Mouse (Mus musculus) stomach, postnatal 0 days (tissue): ENCODE results near the gene Tspan11. TPM values are rescaled to one million over a fixed set of nuclear protein-coding genes. Genes with fewer than 3 reads are reported as not detected.

Experiments
- ATAC-seq: fragments of 200-750 bp; cut with Nextera tagmentation; 2 replicates; pipeline ENCODE4 v1.8.0; 2017; ENCODE audit not compliant: low FRiP score, low TSS enrichment
- DNase-seq: peaks from one replicate; pipeline ENCODE4 v3.0.0-alpha.2; 2016; ENCODE audit warnings: low spot score
- H3K27ac ChIP-seq: fragments of 300-500 bp; sonication (generic); replicated peaks from 2 replicates; pipeline ENCODE4 v1.5.1; 2014; ENCODE audit warnings: mild to moderate bottlenecking, control low read depth
- H3K27me3 ChIP-seq: fragments of 300-500 bp; sonication (generic); 2 replicates; pipeline ENCODE4 v1.6.1; 2014; ENCODE audit warnings: low read length; ENCODE audit not compliant: control insufficient read depth, insufficient read depth
- H3K36me3 ChIP-seq: fragments of 300-500 bp; sonication (generic); 2 replicates; pipeline ENCODE4 v1.6.1; 2014; ENCODE audit warnings: low read length, mixed read lengths; ENCODE audit not compliant: control insufficient read depth, insufficient read depth
- H3K4me1 ChIP-seq: fragments of 300-500 bp; sonication (generic); replicated peaks from 2 replicates; pipeline ENCODE4 v1.6.1; 2014; ENCODE audit warnings: antibody characterized with exemption; ENCODE audit not compliant: control insufficient read depth, insufficient read depth
- H3K4me2 ChIP-seq: fragments of 300-500 bp; sonication (generic); replicated peaks from 2 replicates; pipeline ENCODE4 v1.6.1; 2014; ENCODE audit warnings: low read depth, mild to moderate bottlenecking, control low read depth, moderate library complexity
- H3K4me3 ChIP-seq: fragments of 300-500 bp; sonication (generic); 2 replicates; pipeline ENCODE4 v1.5.1; 2014; ENCODE audit warnings: low read depth, low read length, control low read depth
- H3K9ac ChIP-seq: fragments of 300-500 bp; sonication (generic); 2 replicates; pipeline ENCODE4 v1.6.1; 2014; ENCODE audit warnings: mild to moderate bottlenecking, low read length, control low read depth, mixed read lengths
- H3K9me3 ChIP-seq: fragments of 300-500 bp; sonication (generic); 2 replicates; pipeline ENCODE4 v1.6.1; 2016; ENCODE audit warnings: low read length; ENCODE audit not compliant: control insufficient read depth
- CTCF ChIP-seq: IDR thresholded peaks from 2 replicates; pipeline ENCODE4 v1.5.1; 2016; ENCODE audit warnings: antibody characterized with exemption, low read depth, mild to moderate bottlenecking, moderate library complexity
- EP300 ChIP-seq: optimal IDR thresholded peaks from 2 replicates; pipeline ENCODE3; 2016; ENCODE audit warnings: antibody characterized with exemption
- WGBS: fragments of 180-500 bp; shearing (Covaris S2); extraction: QIAGEN DNeasy Blood & Tissue Kit; methylation state at CpG from one replicate; pipeline ENCODE4 v1.1.7; 2014; 5-methylcytosine and 5-hydroxymethylcytosine counted together
- polyA plus RNA-seq: library from polyadenylated mRNA; unstranded; fragments of >200 nt; fragmentation: Nextera tagmentation; extraction: Ambion mirVana; gene quantifications from 2 replicates; pipeline ENCODE4 v1.2.1, GENCODE M21; 2015

The Tspan11 gene
- polyA plus RNA-seq, 1 experiment from 2014 or later: 2.4 TPM

DNA sequence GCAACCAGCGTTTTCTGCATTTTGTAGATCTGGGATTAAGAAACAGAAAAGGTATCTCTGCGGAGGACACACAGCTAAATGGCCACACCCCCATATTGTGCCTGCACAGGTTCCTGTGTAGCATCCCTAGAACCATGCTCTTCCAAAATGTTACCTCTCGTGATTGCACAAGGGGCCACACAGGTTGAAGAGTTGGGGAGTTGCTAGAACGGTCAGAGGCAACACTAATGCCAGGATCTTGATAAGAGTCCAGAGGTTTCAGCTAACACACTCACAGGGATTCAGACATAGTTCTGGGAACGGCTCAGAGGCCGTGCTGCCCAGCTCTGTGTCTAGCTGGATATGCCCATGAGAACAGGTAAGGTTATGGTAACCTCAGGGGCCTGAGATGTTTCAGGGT is 37.9 kb upstream of the Tspan11 start:
- Histone ChIP-seq H3K4me1 (no peaks in the 10 kb centered on the region), H3K27me3 (no peaks in the 10 kb centered on the region), H3K9me3 (no peaks in the 10 kb centered on the region), H3K36me3 (no peaks in the 10 kb centered on the region), H3K4me2 (no peak overlapping the region), H3K27ac (no peak overlapping the region), H3K4me3 (no peak overlapping the region), H3K9ac (no peak overlapping the region)
- no peak for ATAC-seq
- 68% methylated on average over 6 of the region's 6 CpGs for WGBS
- TF ChIP-seq CTCF (no peak), EP300 (no peak)
- DNase-seq: no peak

DNA sequence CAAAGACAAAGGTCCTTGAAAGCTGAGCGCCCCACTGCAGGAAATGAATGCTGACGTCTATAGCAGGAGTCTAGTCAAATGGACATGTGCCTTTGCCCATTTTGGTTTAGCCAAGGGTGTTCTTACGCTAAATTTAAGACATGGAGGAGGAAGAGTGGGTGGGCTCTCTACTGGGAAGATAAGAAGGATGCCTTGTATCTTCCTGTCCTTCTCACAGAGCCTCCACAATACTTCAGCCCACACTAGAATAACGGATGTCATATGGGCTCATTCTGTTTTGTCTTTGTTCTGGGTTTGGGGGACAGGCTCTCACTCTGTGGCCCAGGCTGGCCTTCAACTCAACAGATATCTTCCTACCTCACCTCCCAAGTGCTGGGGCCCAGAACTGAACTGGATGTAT is 35.8 kb upstream of the Tspan11 start:
- no peak overlapping the region for H3K4me3 ChIP-seq
- no peaks in the 10 kb centered on the region for H3K9me3 ChIP-seq
- no peak overlapping the region for H3K4me2 ChIP-seq
- ATAC-seq (no peak), DNase-seq (no peak)
- no peaks in the 10 kb centered on the region for H3K4me1 ChIP-seq
- TF ChIP-seq EP300 (no peak), CTCF (no peak)
- H3K9ac ChIP-seq: no peak overlapping the region
- no peaks in the 10 kb centered on the region for H3K36me3 ChIP-seq
- H3K27ac ChIP-seq: no peak overlapping the region
- WGBS: 90% methylated on average over 4 of the region's 4 CpGs
- H3K27me3 ChIP-seq: no peaks in the 10 kb centered on the region

DNA sequence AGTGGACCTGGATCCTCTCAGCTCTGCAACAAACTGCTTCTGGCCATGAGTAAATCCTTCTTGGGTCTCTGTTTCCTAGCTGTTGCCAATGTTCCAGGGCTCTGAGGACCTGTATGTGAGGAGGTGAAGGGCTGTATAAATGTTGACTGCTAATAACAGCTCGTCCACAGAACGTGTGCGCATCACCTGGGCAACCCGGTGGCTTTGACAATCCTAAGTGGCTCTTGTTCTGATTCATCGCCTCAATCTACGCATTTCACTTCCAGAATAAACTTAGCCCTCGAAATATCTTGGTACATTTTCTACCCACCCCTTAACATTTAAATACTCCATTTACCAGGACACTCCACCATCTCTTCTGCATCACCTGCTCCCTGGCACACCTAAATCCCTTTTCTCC is 34.1 kb upstream of the Tspan11 start:
- Histone ChIP-seq H3K4me1 (no peaks in the 10 kb centered on the region), H3K27me3 (no peaks in the 10 kb centered on the region), H3K4me2 (no peak overlapping the region), H3K4me3 (no peak overlapping the region), H3K36me3 (no peaks in the 10 kb centered on the region), H3K9me3 (no peaks in the 10 kb centered on the region), H3K9ac (no peak overlapping the region), H3K27ac (no peak overlapping the region)
- DNase-seq: no peak
- no peak for ATAC-seq
- no peak for TF ChIP-seq CTCF
- no peak for TF ChIP-seq EP300
- WGBS: 88% methylated on average over 7 of the region's 7 CpGs

GRCm38 (mm10) chr6:127853771-127854687 is 33.4 kb upstream of the Tspan11 start:
- 9% methylated on average over 16 of the region's 16 CpGs for WGBS
- H3K9me3 ChIP-seq: no peaks in the 10 kb centered on the region
- no peaks in the 10 kb centered on the region for H3K4me1 ChIP-seq
- 0 out of 2 replicates have a peak overlapping the region, but pooled peaks have one; percentile 9 for H3K27ac ChIP-seq
- no peak overlapping the region for H3K4me3 ChIP-seq
- no peak for TF ChIP-seq EP300
- TF ChIP-seq CTCF: no peak
- H3K4me2 ChIP-seq: peak overlapping the region; percentile 20; the same call in 1 of the 2 replicates
- ATAC-seq: peak; percentile 47; the same call in 1 of the 2 replicates
- no peaks in the 10 kb centered on the region for H3K27me3 ChIP-seq
- DNase-seq: no peak
- no peaks in the 10 kb centered on the region for H3K36me3 ChIP-seq
- no peak overlapping the region for H3K9ac ChIP-seq

DNA sequence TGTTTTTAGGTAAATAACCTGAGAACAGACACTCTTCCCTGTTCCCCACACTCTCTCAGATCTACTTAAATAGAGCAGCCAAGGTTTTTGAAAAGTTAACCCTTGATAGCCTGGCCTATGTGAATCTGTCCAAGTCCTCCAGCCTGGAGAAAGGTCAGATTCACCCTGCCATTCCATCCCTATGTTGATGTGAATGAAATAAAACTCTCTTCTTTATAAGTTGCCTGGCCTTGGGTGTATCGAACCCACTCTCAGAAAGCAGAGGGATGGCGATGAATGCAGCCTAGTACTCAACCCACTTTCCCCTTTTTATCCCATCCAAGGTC is 32.7 kb upstream of the Tspan11 start:
- H3K4me3 ChIP-seq: no peak overlapping the region
- no peak overlapping the region for H3K9ac ChIP-seq
- no peaks in the 10 kb centered on the region for H3K27me3 ChIP-seq
- no peaks in the 10 kb centered on the region for H3K4me1 ChIP-seq
- H3K4me2 ChIP-seq: no peak overlapping the region
- no peaks in the 10 kb centered on the region for H3K36me3 ChIP-seq
- DNase-seq (no peak), ATAC-seq (no peak)
- no peak for TF ChIP-seq CTCF
- TF ChIP-seq EP300: no peak
- no peaks in the 10 kb centered on the region for H3K9me3 ChIP-seq
- WGBS: 100% methylated on average over 2 of the region's 2 CpGs
- no peak overlapping the region for H3K27ac ChIP-seq

DNA sequence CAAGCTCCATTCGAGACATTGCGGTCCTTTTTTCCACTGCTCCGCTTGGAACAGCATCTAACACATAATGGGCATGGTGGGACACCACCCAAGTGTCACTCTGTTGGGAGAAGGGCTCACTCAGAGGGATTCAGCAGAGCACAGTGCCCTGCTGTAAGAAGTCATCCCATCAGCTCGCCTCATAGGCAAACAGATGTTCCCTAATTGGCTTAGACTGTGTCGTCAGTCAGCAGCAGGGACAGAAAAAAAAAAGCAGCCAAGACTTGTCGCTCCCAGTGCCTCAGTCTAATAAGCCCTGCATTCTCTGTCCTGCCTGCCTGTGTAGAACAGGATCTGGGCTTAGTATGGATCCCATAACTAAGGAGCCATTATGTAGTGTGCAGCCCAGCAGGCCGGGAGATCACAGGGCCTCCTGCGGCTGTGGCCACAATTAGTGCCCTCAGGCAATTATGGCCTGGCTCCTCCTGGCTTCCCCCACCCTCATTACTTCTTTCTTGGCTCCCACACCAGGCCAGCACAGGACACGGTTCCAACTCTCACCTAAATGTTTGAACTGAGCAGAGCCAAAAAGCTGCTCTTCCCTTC is 31.6 kb upstream of the Tspan11 start:
- DNase-seq (no peak), ATAC-seq (no peak)
- WGBS: 61% methylated on average over 9 of the region's 9 CpGs
- TF ChIP-seq CTCF (no peak), EP300 (no peak)
- Histone ChIP-seq H3K4me3 (no peak overlapping the region), H3K27me3 (no peaks in the 10 kb centered on the region), H3K4me1 (no peaks in the 10 kb centered on the region), H3K9ac (no peak overlapping the region), H3K9me3 (no peaks in the 10 kb centered on the region), H3K36me3 (no peaks in the 10 kb centered on the region), H3K4me2 (no peak overlapping the region), H3K27ac (no peak overlapping the region)
